Mouse (Mus musculus) skeletal muscle tissue, adult 2 months (tissue): ENCODE measurements around the gene Apoe.

Source experiments
- DNase-seq: peaks from one replicate; pipeline ENCODE4 v3.0.0-alpha.2; 2012; ENCODE audit warnings: low read depth, low spot score

Gene Apoe

GRCm38 (mm10) chr7:19716055-19716682 is 17.2 kb upstream of the Apoe start:
- DNase-seq: no peak

- DNase-seq: peak; percentile 99
Observed at GRCm38 (mm10) chr7:19715239-19716054, 16.5 kb upstream of the Apoe start, which contains the start of gene Tomm40. Gene Tomm40 (minus strand): TSS chr7:19715438.

DNA sequence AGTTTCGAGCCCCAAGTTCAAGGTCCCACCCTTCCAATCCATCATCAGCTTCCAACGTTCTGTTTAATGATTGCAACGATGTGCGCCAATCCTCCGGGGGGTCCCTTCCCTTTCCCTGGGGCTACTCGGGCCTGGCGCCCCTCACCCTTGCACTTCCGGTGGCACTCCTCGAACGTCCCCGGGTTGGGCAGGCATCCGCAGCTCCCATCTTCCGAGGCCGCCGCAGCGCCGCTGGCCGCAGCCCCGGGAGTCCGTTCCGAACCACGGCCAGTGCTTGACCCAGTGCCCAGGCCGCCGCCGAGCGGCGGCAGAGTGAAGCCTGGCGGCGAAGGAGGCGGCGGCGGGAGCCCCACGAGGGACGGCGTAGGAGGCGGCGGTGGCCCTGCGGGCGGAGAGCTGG is 15.8 kb upstream of the Apoe start:
- no peak for DNase-seq

DNA sequence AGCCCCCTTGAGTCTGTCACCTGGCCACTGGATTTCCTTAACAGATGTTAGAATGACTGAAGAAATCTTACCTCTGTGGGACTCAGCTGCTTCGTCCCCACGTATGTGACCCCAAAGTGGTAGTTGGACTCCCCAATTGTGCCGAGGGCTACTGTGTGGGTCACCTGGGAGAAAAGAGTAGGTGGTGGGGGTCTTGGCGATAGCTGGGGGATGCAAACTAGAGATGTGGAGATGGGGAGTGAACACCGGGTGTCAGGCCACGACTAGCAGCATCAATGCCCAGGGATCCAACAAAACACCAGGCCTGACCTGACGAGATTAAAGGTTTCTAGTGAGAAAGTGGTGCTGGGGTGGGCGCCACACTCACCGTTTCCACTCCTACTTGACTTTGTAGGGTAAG is 14.6 kb upstream of the Apoe start:
- DNase-seq: no peak

- DNase-seq: no peak
Observed at GRCm38 (mm10) chr7:19713196-19713595, 14.2 kb upstream of the Apoe start.

- DNase-seq: no peak
Observed at GRCm38 (mm10) chr7:19712414-19712813, 13.4 kb upstream of the Apoe start.

GRCm38 (mm10) chr7:19710650-19711049 is 11.7 kb upstream of the Apoe start:
- no peak for DNase-seq

- DNase-seq: no peak
Observed at GRCm38 (mm10) chr7:19705271-19705670, 6.3 kb upstream of the Apoe start.

- no peak for DNase-seq
Observed at GRCm38 (mm10) chr7:19704475-19704874, 5.5 kb upstream of the Apoe start.

DNA sequence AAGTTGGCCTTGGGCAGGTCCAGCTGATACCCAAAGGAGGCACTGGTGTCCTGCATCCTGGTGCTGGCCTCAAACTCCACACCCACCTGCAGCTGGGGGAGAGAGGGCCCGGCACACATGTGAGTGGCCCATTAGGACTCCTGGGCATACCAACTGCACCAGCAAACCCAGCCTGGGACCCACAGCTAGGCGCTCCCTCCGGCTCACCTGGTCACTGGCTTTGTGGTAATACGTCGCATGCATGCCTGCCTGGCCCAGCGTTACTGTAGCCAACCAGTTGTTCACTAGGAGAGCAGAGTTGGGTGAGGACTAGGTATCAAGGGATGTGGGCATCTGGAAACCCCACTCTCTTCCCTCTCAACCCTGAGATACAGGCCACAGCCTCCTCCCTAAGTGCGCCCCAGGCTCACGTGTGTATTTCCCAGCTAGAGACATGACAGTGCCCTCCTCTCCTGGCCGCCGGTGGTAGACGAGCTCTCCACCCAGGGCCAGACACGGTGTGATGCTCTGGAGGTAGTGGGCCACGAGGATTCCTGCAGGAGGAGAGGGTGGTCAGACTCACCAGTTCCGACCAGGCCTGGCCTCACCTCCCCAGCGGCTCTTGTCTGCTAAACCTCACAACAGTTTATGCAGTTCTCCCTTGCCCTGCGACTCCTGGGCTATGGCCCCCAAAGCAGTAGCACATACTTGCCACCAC is 4.0 kb upstream of the Apoe start:
- no peak for DNase-seq

DNA sequence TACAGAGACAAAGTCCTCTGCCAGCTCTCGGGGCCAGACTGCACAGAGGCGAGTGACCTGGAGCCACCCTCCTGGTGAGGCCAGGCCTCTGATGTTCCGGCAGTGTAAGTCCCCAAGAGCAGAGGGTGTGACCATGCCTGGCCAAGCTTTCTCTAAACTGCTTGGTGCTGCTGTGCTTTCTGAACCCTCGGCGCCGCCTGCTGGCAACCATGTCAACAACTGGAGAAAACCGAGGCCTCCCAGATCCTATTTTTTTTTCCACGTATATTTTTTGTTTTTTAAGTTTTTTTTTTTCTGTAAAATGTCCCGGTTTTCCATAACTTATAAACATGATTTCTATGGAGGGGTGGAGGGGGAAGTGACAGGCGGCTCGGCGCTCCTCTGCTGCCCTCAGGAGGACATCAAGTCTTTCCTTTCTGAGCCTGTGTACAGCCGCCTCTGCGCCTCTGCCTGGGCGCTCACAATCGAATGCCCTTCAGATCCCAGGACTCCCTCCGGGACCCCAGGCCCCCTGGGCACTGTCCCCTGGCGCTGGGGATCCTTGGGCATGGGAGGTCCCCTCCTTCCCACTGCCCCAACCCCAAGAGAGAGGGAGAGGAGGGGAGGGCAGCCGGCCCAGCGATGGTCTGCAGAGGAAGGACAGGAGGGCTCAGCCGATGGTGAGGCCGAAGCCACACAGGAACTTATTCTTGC is 2.2 kb upstream of the Apoe start:
- DNase-seq: peak; percentile 68

DNA sequence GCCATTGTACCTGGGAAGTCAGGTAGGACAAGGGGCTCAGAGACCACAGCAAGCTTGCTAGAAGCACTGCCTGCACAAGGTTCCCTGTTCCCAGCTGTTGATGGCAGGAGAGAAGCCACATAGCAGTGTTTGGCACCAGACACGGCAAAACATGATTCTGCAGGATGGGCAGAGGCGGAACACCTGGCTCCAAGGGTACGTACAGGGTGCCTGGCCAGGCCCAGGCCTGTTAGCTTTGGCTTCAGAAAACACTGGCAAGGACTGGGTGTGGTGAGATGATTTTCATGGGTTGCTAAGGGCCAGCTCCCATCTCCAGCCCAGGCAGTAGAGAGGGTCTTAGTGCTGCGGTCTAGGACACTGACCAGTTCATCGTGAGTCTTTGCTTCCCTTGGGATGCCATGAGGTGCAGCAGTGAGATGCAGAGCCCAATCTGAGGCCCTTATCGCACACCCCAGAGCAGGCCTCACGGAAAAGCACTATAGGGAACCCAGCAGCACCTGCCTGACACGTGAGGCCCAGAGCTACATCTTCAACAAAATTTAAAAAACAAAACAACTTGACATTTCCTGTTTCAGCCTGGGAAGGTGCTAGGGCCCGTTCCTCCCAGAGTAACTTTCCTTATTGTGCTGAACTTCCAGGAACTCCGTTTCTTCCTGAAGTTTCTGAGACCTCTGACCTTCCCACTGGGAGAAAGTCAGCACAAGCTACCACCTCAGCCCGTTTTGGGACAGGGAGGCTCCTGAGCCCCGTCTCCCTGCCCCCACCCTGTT is 1.5 kb upstream of the Apoe start:
- no peak for DNase-seq

DNA sequence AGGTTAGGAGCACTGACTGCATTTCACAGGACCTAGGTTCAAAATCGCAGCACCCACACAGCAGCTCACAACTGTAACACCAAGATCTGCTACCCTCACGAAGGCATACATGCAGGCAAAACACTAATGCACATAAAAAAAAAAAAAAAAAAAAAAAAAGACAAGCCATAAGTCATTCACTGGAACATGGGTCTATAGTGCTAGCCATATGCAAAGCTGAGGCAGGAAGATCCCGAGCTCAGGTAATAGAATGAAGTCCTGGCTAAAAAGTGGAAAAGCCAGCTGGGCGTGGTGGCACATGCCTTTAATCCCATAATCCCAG is 800 bp upstream of the Apoe start:
- DNase-seq: no peak

- no peak for DNase-seq
Observed at GRCm38 (mm10) chr7:19697949-19698906, 760 bp downstream of the Apoe start.

DNA sequence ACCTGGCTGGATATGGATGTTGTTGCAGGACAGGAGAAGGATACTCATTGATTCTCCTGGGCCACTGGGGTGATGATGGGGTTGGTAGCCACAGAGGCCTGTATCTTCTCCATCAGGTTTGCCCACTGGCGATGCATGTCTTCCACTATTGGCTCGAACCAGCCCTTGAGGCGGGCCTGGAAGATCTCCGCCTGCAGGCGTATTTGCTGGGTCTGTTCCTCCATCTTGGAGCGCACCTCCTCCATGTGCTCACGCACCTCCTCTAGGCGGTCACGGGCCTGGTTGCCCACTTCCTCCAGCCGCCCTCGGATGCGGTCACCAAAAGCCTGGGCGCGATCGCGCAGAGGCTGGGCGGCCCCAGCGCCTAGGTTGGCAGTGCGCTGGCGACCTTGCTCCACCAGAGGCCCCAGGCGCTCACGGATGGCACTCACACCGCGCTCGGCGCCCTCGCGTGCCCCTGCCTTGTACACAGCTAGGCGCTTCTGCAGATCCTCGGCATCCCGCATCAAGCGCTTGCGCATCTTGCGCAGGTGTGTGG is 2.6 kb downstream of the Apoe start:
- DNase-seq: no peak

GRCm38 (mm10) chr7:19695881-19696280 is 3.1 kb downstream of the Apoe start:
- DNase-seq: no peak

GRCm38 (mm10) chr7:19695213-19695594 is 3.8 kb downstream of the Apoe start:
- DNase-seq: no peak

DNA sequence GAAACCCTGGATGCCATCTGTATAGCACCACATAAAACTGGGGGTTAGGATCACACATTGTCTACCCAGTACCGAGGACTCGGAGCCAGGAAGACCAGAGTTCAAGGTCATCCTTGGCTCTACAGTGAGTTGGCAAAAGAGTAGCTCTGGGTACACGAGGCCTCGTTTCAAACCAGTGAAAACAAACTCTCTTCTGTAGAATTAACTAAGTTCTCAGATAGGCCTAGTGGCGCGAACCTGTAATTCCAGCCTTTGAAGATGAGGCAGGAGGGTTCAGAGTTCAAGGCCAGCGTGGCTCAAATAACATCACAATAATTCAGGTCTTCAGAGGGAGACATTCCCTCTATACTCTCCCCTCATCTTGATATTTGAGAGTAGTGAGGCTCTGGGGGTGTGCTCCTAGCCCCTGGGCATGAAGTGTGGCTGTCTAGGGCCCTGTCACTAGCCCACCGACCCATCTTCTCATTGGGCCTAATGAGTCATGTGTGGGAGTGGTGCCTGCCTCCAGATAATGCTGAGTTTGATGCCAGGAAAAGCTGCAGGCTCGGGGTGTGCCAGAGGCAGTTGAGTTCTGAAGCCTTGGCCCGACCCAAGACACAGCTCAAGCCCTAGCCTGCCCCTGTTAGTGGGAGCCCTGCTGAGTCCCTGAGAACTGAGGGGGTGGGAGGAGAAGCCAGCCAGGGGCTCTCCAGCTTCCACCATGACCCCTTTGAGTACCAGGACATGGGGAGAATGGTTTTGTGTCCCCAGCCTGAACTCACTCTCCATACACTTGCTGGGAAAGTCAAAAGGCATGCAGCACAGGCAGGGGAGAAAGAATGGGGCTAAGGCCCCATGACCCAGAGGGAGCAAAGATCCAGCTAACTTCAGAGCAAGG is 4.4 kb downstream of the Apoe start:
- DNase-seq: no peak

DNA sequence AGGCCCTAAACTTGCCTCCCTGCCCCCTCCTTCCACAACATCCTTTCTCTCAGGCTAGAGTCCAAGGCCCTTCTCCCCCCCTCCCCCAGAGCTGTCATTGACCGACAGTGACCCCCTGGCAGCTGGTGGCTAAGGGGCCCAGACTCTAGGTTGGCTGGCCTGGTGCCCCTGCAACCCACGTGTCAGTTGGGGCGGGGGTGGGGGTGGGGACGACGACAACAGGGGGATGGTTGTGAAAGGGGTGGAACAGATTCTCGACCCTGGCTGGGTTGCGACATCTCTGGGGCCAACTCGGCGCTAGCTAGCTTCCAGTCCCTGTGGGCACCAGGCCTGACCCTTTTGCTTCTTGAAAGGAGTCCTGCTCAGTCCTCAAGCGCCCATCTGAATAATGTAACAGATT is 5.6 kb downstream of the Apoe start:
- DNase-seq: no peak
